Mouse (Mus musculus): Measurements from ENCODE around the gene Myof. TPM values are rescaled to one million over a fixed set of nuclear protein-coding genes. Genes with fewer than 3 reads are reported as not detected.

Myof gene
- polyA plus RNA-seq, 1 experiment = 8.1 TPM

DNA sequence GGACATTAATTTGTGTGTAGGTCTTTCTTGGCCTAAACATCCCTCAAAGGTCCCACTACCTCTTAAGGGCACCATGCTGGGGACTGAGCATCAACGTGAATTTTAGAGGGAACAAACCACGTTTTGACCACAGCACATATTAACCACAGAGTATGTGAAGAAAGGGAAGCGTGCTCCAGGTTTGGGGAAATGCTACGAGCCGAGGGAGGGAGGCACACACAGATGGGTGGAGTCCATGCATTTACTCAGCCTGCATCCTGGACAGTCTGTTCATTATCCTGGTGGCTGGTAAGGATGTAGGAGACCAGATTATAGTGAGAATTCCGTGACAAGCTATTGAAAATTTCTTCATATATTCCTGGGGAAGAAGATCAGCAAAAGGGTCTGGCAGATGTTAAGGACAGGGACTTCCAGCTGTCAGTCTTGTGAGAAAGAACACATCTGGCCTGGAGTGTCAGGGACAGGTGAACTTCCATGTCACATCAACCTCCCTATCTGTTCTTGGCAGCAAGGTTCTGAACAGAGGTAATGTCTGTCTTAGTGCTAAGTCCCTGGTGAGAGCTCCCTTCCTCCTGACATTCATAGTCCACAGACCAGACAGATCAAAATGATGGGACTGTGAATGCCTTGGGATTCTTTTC, 166.7 kb downstream of the Myof start:
- DNase-seq = no peak
- no peaks in the 10 kb centered on the region for H3K36me3 ChIP-seq (ENCODE audit: control insufficient read depth, insufficient read depth, low read length)
- H3K4me1 ChIP-seq (replicated peaks; ENCODE audit: control insufficient read depth, insufficient read depth, low read length) = no peaks in the 10 kb centered on the region
- WGBS = 23% methylated on average over 6 of the region's 6 CpGs
- no peak overlapping the region for H3K4me3 ChIP-seq (ENCODE audit: control insufficient read depth, insufficient read depth, low read length)
- H3K27ac ChIP-seq (ENCODE audit: control insufficient read depth, insufficient read depth, low read length) = no peak overlapping the region
- no peaks in the 10 kb centered on the region for H3K27me3 ChIP-seq (ENCODE audit: control insufficient read depth, insufficient read depth, low read length)
- TF ChIP-seq POLR2A (IDR thresholded peaks at IDR 0.05; ENCODE audit: control insufficient read depth, extremely low read depth, insufficient read depth, low read length, poor library complexity) = no peak
- no peak for TF ChIP-seq CTCF (IDR thresholded peaks at IDR 0.05; ENCODE audit: borderline replicate concordance, control insufficient read depth, extremely low read depth, insufficient read depth, low read length, poor library complexity)

DNA sequence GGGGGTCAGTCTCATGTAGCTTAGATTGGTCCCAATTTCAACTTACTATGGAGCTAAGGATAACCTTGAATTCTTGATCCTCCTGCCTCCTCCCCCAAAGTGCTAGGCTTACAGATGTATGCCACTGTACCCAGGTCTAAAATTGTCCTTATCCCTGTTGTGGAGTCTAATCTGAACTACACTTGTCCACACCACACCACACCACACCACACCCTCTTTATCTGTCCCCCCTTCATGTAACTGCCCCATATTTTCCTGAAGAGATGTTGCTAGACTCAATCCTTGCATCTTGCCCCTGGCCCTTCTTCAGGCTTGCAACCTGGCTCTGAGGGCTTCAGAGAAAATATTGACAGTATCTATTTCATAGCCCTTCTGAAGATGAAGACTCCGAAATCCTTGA, 169.9 kb downstream of the Myof start:
- no peak overlapping the region for H3K4me3 ChIP-seq (ENCODE audit: control insufficient read depth, insufficient read depth, low read length)
- H3K27me3 ChIP-seq (ENCODE audit: control insufficient read depth, insufficient read depth, low read length) = no peaks in the 10 kb centered on the region
- no peak overlapping the region for H3K27ac ChIP-seq (ENCODE audit: control insufficient read depth, insufficient read depth, low read length)
- H3K36me3 ChIP-seq (ENCODE audit: control insufficient read depth, insufficient read depth, low read length) = no peaks in the 10 kb centered on the region
- no peak for TF ChIP-seq POLR2A (IDR thresholded peaks at IDR 0.05; ENCODE audit: control insufficient read depth, extremely low read depth, insufficient read depth, low read length, poor library complexity)
- no peak for TF ChIP-seq CTCF (IDR thresholded peaks at IDR 0.05; ENCODE audit: borderline replicate concordance, control insufficient read depth, extremely low read depth, insufficient read depth, low read length, poor library complexity)
- DNase-seq = no peak
- no peaks in the 10 kb centered on the region for H3K4me1 ChIP-seq (replicated peaks; ENCODE audit: control insufficient read depth, insufficient read depth, low read length)
- 95% methylated on average over 1 of the region's 1 CpGs for WGBS

DNA sequence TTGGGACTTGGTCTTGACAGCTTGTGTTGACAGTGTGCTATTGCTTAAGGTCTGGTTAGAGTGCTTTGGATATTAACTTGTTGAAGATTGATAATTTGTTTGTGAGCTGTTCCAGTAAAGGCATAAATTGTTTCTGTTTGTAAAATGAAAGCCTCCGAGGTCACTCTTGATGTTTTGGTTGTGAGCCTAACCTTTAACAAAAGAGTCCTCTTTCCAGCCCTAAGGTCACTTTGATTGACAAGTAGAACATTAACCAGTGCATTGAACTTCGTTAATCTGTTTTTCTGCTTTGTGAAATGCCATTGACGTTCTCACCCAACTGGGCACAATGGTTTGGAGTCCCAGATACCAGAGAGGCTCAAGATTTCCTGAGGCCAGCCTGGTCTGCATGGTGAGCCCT, 175.8 kb downstream of the Myof start:
- Histone ChIP-seq H3K4me1 (replicated peaks; ENCODE audit: control insufficient read depth, insufficient read depth, low read length) (no peaks in the 10 kb centered on the region), H3K36me3 (ENCODE audit: control insufficient read depth, insufficient read depth, low read length) (no peaks in the 10 kb centered on the region), H3K27me3 (ENCODE audit: control insufficient read depth, insufficient read depth, low read length) (no peaks in the 10 kb centered on the region), H3K4me3 (ENCODE audit: control insufficient read depth, insufficient read depth, low read length) (no peak overlapping the region), H3K27ac (ENCODE audit: control insufficient read depth, insufficient read depth, low read length) (no peak overlapping the region)
- 97% methylated on average over 3 of the region's 3 CpGs for WGBS
- no peak for DNase-seq
- no peak for TF ChIP-seq CTCF (IDR thresholded peaks at IDR 0.05; ENCODE audit: borderline replicate concordance, control insufficient read depth, extremely low read depth, insufficient read depth, low read length, poor library complexity)
- TF ChIP-seq POLR2A (IDR thresholded peaks at IDR 0.05; ENCODE audit: control insufficient read depth, extremely low read depth, insufficient read depth, low read length, poor library complexity) = no peak

DNA sequence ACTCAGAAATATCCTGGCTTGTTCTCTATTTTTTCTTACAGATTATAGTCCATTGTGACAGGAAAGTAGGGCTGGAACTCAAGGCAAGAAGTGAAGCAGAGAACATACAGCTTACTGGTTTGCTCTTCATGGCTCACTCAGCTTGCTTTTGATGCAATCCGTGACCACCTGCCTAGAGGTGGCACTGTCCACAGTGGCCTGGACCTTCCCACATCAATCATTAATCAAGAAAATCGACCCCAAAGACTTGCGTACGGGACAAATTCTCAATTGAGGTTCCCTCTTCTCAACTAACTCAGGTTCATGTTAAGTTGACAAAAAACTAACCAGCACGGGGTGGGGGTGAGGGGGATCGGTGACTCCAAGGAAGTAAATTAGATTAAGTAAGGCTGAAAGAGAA, 176.4 kb downstream of the Myof start:
- Histone ChIP-seq H3K4me1 (replicated peaks; ENCODE audit: control insufficient read depth, insufficient read depth, low read length) (no peaks in the 10 kb centered on the region), H3K27me3 (ENCODE audit: control insufficient read depth, insufficient read depth, low read length) (no peaks in the 10 kb centered on the region), H3K27ac (ENCODE audit: control insufficient read depth, insufficient read depth, low read length) (no peak overlapping the region), H3K4me3 (ENCODE audit: control insufficient read depth, insufficient read depth, low read length) (no peak overlapping the region), H3K36me3 (ENCODE audit: control insufficient read depth, insufficient read depth, low read length) (no peaks in the 10 kb centered on the region)
- WGBS = 94% methylated on average over 6 of the region's 6 CpGs
- TF ChIP-seq POLR2A (IDR thresholded peaks at IDR 0.05; ENCODE audit: control insufficient read depth, extremely low read depth, insufficient read depth, low read length, poor library complexity) (no peak), CTCF (IDR thresholded peaks at IDR 0.05; ENCODE audit: borderline replicate concordance, control insufficient read depth, extremely low read depth, insufficient read depth, low read length, poor library complexity) (no peak)
- DNase-seq = no peak

DNA sequence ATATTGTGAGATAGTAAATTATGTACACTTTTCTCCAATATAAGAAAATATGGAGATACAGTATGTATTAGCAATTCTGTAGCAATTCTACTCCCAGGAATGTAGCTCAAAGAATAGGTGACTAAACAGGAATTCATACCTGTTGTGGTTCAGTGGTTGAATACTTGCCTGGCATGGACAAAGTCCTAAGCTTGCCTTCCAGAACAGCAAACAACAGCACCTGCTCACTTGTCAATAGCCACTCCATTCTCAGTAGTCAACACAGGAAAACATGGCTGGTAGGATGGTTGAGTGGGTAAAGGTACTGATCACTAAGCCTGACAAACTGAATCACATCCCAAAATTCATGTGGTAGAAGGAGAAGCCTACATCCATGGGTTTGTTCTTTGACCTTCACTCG, 182.2 kb downstream of the Myof start:
- DNase-seq = no peak
- TF ChIP-seq CTCF (IDR thresholded peaks at IDR 0.05; ENCODE audit: borderline replicate concordance, control insufficient read depth, extremely low read depth, insufficient read depth, low read length, poor library complexity) (no peak), POLR2A (IDR thresholded peaks at IDR 0.05; ENCODE audit: control insufficient read depth, extremely low read depth, insufficient read depth, low read length, poor library complexity) (no peak)
- 97% methylated on average over 1 of the region's 1 CpGs for WGBS

DNA sequence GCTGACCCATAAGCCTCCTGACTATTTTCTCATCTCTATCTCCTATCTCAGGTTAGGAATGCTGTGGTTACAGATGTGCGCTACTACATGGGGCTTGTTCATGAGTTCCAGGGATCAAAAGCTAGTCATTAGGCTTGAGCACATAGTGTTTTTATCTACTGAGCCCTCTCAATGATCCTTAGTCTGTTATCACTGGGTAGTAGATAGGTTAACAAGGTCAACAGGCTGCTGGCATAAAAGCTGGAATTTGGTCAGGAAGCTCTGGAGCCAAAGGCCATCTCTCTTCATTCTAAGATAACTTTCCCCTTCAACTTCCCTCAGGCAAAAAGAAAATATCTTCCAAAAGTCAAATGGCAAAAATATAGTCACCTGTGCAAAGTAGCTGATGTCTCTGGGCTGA, 183.1 kb downstream of the Myof start:
- TF ChIP-seq POLR2A (IDR thresholded peaks at IDR 0.05; ENCODE audit: control insufficient read depth, extremely low read depth, insufficient read depth, low read length, poor library complexity) (no peak), CTCF (IDR thresholded peaks at IDR 0.05; ENCODE audit: borderline replicate concordance, control insufficient read depth, extremely low read depth, insufficient read depth, low read length, poor library complexity) (no peak)
- no peaks in the 10 kb centered on the region for H3K4me1 ChIP-seq (replicated peaks; ENCODE audit: control insufficient read depth, insufficient read depth, low read length)
- H3K27me3 ChIP-seq (ENCODE audit: control insufficient read depth, insufficient read depth, low read length) = no peaks in the 10 kb centered on the region
- no peak for DNase-seq
- H3K4me3 ChIP-seq (ENCODE audit: control insufficient read depth, insufficient read depth, low read length) = no peak overlapping the region
- no peaks in the 10 kb centered on the region for H3K36me3 ChIP-seq (ENCODE audit: control insufficient read depth, insufficient read depth, low read length)
- WGBS = 97% methylated on average over 1 of the region's 1 CpGs
- H3K27ac ChIP-seq (ENCODE audit: control insufficient read depth, insufficient read depth, low read length) = no peak overlapping the region

More for the DNA sequence above, 182.2 kb downstream of the Myof start:
- Histone ChIP-seq H3K36me3 (ENCODE audit: control insufficient read depth, insufficient read depth, low read length) (no peaks in the 10 kb centered on the region), H3K27ac (ENCODE audit: control insufficient read depth, insufficient read depth, low read length) (no peak overlapping the region), H3K4me1 (replicated peaks; ENCODE audit: control insufficient read depth, insufficient read depth, low read length) (no peaks in the 10 kb centered on the region), H3K27me3 (ENCODE audit: control insufficient read depth, insufficient read depth, low read length) (no peaks in the 10 kb centered on the region), H3K4me3 (ENCODE audit: control insufficient read depth, insufficient read depth, low read length) (no peak overlapping the region)
